Mouse (Mus musculus) cerebellum, adult 11-12 months (tissue): ENCODE results near the gene Fgd1.

ENCODE experiments used
- DNase-seq: peaks from one replicate; pipeline ENCODE4 v3.0.0; 2022

Gene Fgd1

DNA sequence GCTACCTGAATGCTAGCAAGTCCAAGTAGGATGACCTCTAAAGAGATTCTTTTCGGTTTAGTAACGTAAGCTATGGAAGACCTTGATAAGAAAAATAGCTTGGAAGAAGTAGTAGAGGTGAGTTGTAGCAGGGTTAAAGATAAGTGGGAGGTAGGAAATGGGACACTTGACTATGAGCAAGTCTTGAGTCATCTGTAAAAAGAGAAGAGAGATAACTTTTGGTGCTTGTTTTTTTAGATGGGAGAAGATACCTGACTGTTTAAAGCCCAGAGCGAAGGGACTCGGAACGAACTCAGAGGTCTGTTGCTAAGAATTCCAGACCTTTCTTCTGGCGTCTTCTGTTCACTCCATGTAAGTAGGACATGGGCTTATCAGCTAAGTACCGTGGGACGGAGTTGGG is at the start of gene Fgd1:
Gene Fgd1, plus strand, starts transcription at position 301 of the 400 bp plus-strand sequence.
- DNase-seq, result no peak

DNA sequence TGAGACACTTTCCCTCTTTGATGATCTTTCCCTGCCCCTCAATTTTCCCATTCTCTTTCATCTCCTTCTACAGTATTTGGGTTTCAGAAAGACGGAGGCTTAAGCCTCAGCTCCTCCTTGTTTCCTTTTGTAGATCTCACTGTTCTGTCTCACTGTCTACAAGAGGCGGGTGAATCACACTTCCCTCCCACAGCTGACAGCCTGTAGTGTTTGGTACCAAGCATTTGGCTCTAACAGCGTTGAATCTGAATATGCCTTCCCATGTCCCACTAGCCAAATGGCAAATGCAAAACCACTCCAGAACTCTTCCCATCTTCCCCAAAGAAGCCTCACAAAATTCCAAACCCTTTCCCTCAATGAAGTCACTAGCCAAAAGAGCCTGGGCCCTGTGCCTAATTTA is 49.2 kb upstream of the Fgd1 start:
- no peak for DNase-seq

GRCm38 (mm10) chrX:151016938-151017877 is 28.7 kb upstream of the Fgd1 start, which contains the start of gene Gnl3l:
Gene Gnl3l, minus strand, starts transcription at chrX:151017322.
- peak; percentile 91 for DNase-seq

DNA sequence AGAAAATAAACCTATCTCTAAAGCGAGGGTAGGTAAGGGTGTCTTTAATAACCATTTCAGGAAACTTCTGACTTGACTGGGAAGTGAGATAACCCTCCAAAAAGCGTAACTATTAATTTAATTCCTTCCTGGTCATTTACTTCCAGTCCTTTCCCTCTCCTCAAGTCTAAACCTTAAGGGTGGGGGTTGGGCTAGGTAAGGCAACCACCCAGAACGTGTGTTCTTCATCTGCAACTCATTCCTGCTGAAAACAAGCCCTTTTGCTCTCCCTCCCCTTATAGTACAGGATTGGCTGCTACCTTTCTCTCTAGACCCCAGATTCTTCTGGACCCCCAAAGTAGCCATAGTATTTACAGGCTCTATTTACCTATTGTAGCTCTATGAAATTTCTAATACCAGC is 28.1 kb upstream of the Fgd1 start:
- peak; percentile 18 for DNase-seq

DNA sequence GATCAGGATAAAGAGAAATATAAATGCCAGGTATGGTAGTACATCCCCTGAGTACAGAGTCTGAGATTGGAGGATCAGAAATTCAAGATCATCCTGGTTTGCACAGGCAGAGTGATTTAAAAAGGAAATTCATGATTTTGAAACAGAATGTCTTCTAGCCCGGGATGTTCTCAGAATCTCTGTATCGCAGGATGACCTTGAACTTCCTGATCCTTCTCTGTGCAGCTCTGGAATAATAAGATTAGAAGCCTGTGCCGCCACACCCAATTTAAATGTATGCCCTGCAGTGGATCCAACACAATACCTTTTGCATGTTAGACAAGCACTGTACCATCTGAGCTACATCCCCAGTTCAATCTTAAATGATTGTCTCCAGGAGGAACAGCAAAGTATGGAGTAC is 27.2 kb upstream of the Fgd1 start:
- no peak for DNase-seq

DNA sequence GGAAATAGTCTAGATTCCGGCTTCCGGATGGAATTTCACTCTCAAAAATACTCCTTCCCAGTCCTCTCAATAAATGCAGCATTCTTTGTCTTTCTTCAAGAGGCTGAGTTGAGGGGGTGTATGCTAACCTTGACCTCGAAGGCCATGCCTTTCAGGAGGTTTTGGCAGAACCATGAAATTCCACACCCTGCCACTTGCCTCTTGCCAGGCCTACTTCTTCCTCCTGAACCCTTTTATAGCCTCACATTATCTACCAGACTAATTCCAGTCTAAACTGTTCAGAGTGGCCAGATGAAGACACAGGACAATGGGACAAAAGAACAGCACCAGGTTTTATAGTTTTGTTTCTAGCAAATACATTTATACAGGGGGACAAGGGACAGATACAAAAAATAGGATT is 14.6 kb upstream of the Fgd1 start:
- DNase-seq, result no peak

- no peak for DNase-seq
These were observed 4.7 kb upstream of the Fgd1 start for GRCm38 (mm10) chrX:151041223-151041622.

- no peak for DNase-seq
These were observed 371 bp downstream of the Fgd1 start for GRCm38 (mm10) chrX:151046321-151046720.

GRCm38 (mm10) chrX:151046777-151047430 is 954 bp downstream of the Fgd1 start:
- DNase-seq, result peak; percentile 89

DNA sequence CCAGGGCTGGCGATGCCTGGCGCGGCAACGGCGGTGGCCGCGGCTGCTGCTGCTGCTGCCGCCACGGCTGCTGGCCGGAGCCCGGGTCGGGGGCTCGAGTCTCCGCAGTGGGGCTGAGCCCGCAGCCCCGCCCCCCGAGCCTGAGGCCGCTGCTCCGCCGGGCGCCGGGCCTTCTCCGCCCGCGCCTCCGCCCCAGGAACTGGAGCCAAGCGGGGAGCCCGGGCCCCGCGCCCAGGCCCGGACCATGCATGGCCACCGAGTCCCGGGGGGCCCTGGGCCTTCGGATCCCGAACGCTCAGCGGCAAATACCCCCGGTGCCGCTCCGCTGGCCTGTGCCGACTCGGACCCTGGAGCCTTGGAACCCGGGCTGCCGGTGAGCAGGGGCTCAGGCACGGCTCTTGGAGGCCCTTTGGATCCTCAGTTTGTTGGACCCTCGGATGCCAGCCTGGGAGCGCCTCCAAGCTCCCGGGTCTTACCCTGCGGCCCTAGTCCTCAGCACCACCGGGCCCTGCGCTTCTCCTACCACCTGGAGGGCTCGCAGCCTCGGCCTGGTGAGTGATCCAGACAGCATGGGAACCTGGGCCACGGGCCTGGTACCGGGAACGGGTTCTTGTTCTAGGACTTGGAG is 1.6 kb downstream of the Fgd1 start:
- peak; percentile 36 for DNase-seq

GRCm38 (mm10) chrX:151049661-151050215 is 3.8 kb downstream of the Fgd1 start:
- no peak for DNase-seq

DNA sequence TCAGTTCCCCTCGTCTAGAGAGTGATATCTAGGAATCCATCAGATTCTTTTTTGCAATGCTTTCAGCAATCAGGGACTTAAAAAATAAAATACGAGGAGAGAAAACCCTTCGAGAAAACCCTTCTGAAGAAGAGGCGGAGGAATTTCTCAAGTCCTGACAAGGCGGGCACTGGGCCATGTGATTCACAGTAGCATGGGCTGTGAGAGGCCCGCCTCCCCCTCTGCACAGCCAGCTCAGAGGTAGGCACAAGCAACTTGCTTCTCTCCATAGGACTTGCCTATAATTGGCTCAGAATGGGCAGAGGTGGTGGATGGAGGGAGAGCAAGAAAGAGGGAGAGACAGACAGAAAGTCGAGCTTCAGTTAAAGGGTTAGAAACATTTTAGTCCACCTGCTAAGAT is 4.4 kb downstream of the Fgd1 start:
- no peak for DNase-seq

GRCm38 (mm10) chrX:151054489-151054888 is 8.5 kb downstream of the Fgd1 start:
- DNase-seq, result no peak

GRCm38 (mm10) chrX:151055559-151055958 is 9.6 kb downstream of the Fgd1 start:
- DNase-seq, result no peak

DNA sequence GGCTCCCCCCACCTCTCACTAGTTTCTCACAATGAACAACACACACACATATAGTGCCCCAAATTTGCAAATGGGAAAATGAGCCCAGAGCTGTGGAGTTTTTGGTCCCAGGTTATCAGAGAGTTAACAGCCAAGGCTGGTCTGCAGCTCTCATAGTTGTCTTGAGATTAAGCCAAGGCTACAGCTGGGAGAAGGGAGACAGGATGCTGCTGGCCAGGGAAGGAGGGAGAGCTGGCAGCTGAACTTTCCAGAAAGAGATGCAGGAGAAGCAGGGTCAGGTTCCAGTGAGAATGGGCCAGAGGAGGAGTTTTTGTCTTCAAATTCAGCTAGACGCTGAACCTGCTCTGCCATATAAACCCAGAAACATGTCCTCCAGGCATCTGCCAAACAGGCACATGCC is 13.4 kb downstream of the Fgd1 start:
- DNase-seq, result no peak

- no peak for DNase-seq
These were observed 15.8 kb downstream of the Fgd1 start for GRCm38 (mm10) chrX:151061615-151062299.

GRCm38 (mm10) chrX:151066071-151066666 is 20.2 kb downstream of the Fgd1 start:
- DNase-seq, result no peak

- DNase-seq, result no peak
These were observed 21.9 kb downstream of the Fgd1 start for GRCm38 (mm10) chrX:151067876-151068275.

- DNase-seq, result no peak
These were observed 30.1 kb downstream of the Fgd1 start for GRCm38 (mm10) chrX:151076007-151076406.

DNA sequence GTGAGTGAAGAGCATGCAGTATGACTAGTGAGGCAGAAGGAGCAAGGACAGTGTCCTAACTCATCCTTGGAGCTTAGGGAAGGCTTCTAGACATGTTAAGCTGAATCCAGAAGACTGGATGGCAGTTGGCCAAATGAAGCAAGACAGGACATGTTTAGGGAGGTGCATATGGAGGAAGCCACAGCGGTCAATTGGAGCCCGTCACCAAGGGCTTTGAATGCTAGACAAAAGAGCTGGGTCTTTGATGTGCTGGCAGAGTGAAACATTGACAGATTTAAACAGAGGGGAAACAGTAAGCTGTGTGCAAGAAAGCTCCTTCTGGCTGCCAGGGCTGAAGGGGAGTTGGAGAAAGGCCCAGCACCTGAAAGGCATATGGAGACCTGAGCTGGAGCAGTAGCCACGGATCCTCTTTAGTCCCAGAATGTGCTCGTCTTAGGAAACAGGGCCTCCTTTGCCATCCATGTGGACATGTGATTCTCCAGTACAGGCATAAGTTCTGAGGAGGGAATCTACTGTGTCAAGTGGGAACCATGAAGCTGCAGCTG is 31.1 kb downstream of the Fgd1 start:
- peak; percentile 32 for DNase-seq

GRCm38 (mm10) chrX:151085599-151085998 is 39.6 kb downstream of the Fgd1 start:
- no peak for DNase-seq

GRCm38 (mm10) chrX:151087418-151087817 is 41.5 kb downstream of the Fgd1 start:
- no peak for DNase-seq
